Mouse (Mus musculus) heart, postnatal 0 days (tissue): ENCODE data around the gene Cpt1c.

Experiments used
- CTCF ChIP-seq: IDR thresholded peaks from 2 replicates; pipeline ENCODE4 v1.5.1; 2016; ENCODE audit warnings: antibody characterized with exemption, control low read depth, low read depth
- EP300 ChIP-seq: IDR thresholded peaks from 2 replicates; pipeline ENCODE4 v1.6.1; 2016; ENCODE audit warnings: antibody characterized with exemption, low read depth

GRCm38 (mm10) chr7:45000539-45001114 lies 26.0 kb upstream of the Cpt1c start:
- TF ChIP-seq CTCF: no peak
- no peak for TF ChIP-seq EP300
